Mouse (Mus musculus): Measurements from ENCODE around the gene Uvrag.
A peak's percentile ranks its signal among the peaks of the same experiment; 100 is the strongest.
"Not testable (repeated sequence)": the region's sequence is repeated elsewhere in the genome, so short reads cannot be mapped to it uniquely, and the experiment has no call there.

Gene Uvrag

DNA sequence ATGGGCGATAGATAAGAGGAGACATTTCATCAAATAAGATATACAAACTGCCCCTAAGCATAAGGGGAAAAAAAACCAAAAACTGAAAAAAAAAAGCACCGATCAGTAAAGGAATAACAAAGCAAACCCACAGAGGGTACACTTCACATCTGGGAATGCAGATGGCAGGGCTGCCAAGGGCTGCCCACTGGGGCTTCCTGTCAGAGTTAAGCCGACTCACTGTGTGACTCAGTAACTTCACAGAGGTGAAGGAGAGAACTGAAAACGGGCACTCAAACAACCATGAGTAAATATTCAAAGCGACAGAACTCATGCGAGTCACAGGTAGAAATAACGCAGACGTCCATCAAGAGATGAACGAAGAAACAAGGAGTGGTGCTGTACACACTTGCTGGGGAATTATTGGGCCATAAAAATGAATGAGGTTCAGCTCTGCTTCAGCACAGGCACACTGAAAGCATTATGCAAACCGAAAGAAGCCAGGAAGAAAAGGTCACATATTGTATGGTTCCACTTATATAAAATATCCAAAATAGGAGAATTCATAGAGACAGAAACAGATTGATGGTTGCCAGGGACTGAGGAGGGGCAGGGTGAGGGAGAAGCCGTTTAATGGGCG is 164.0 kb downstream of the Uvrag start:
- no peak for DNase-seq (ENCODE audit: low spot score)

GRCm38 (mm10) chr7:98974590-98974989 is 166.4 kb downstream of the Uvrag start:
- peak; percentile 0 for DNase-seq (ENCODE audit: low spot score)

DNA sequence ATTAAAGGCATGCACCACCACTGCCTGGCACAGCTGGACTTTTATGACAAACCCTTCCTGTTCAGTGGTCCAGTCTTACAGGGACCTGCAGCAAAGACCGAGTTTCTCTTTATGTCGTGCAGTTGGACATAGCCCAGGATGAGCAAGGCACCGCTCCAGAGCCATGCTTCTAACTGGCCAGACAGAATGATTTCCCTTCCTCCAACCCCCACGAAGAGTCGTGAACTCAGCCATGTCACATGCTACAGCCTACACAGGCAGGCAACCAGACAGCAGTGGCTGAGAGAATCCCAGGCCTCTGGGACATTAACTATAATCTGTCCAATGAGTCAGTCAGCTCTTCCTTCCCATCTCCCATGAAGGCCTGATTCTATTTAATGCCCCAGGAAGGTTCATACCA is 170.2 kb downstream of the Uvrag start:
- peak; percentile 25 for DNase-seq (ENCODE audit: low spot score)

- no peak for DNase-seq (ENCODE audit: low spot score)
These were observed 172.1 kb downstream of the Uvrag start for GRCm38 (mm10) chr7:98968741-98969395.

- no peak for DNase-seq (ENCODE audit: low spot score)
These were observed 172.8 kb downstream of the Uvrag start for GRCm38 (mm10) chr7:98968082-98968674.

DNA sequence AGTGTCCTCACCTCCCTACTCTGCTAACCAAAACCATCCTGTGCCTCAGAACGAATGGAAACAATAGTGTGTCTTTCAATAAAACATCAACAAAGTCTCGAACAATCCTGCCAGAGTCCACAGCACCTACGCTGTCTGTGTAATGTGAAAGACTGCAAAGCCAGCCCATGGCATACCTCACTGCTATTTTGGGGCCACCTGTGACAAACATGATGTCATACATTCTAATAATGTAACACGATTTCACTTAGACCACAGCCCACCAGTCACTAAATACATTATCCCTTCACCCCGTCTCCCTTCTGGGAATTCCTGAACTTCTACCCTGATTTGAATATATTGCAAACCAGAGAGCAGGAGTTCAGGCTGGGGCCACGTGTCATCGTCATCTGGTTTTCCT is 173.3 kb downstream of the Uvrag start:
- no peak for DNase-seq (ENCODE audit: low spot score)

- not testable (repeated sequence) for DNase-seq (ENCODE audit: low spot score)
These were observed 177.4 kb downstream of the Uvrag start for GRCm38 (mm10) chr7:98963581-98963980.

- peak; percentile 80 for DNase-seq (ENCODE audit: low spot score)
These were observed 178.2 kb downstream of the Uvrag start for GRCm38 (mm10) chr7:98962547-98963311.

DNA sequence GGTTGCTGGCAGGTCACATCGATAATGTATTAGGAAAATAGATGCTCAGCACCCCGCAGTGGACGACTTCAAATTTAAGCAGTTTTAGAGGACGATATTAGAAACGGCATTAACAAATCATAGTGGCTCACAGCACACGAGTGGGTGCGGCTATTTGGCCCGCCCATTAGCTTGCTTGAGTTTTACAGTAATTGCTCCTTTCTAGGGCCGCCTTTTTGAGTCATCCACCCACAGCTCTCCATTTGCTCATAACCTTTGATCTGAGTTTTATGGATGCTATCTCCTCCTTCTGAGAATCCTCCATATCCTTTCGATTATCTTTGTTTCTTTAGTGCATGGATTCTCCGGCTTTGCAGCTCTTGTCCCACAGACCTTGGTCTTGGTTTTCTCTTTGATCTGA is 178.9 kb downstream of the Uvrag start:
- DNase-seq (ENCODE audit: low spot score), result no peak

GRCm38 (mm10) chr7:98960274-98960673 is 180.7 kb downstream of the Uvrag start:
- no peak for DNase-seq (ENCODE audit: low spot score)

- DNase-seq (ENCODE audit: low spot score), result no peak
These were observed 181.7 kb downstream of the Uvrag start for GRCm38 (mm10) chr7:98959246-98959645.

DNA sequence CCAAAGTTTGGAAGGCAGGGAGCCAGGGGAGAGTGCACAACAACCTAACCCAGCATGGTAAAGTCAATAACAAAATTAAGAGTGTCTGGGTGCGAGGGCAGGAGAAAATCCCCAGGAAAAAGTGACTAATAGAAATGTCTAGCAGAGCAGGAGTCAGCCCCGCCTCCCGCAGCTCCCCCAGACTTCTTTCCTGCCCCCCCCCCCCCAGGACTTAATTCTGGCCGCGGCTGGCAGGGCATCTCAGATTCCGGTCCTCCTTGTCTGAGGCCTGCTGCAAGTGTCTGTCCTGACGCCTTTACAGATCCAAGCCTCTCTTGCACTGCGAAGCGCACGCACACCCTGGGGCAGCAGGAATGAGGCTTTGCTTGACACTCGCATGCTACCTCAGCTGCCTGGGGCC is 182.8 kb downstream of the Uvrag start:
- no peak for DNase-seq (ENCODE audit: low spot score)

- no peak for DNase-seq (ENCODE audit: low spot score)
These were observed 183.7 kb downstream of the Uvrag start for GRCm38 (mm10) chr7:98957111-98957741.

DNA sequence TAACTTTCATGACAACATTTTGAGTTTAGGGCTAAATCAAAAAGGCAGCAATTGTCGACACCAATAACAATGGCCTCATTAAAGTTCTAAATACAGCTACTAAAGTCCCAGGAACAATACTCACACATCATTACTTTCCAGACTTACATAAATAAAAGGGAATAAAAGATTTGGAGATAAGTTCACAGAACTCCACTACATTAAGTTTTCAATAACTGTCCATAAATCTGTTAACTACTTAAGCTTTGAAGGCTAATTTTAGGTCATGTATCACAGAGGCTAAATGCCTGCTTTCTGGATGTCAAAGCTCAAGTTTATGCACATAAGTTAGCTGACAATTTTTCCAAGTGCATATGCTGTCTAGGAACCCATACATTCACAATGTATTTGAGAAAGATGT is 184.3 kb downstream of the Uvrag start:
- no peak for DNase-seq (ENCODE audit: low spot score)

GRCm38 (mm10) chr7:98953649-98954048 is 187.3 kb downstream of the Uvrag start:
- no peak for DNase-seq (ENCODE audit: low spot score)

GRCm38 (mm10) chr7:98944986-98945385 is 196.0 kb downstream of the Uvrag start:
- DNase-seq (ENCODE audit: low spot score), result no peak

DNA sequence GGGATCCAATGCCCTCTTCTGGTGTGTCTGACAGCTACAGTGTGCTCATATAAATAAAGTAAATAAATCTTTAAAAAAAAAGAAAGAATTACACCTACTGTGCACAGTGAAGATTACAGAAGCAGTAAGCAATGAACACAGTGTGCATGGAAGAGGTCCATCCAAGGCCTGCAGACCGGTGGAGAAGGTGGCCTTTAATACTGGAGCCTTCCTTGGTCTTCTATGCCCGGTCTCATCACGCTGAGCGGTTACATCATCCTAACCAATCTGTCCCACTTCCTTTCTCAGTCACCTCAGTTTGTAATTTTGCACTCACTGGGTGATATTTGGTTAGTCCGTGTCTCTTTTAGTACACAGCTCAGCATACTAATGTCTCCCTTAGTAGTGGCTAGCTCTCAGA is 197.3 kb downstream of the Uvrag start:
- DNase-seq (ENCODE audit: low spot score), result no peak

GRCm38 (mm10) chr7:98942746-98943145 is 198.2 kb downstream of the Uvrag start:
- no peak for DNase-seq (ENCODE audit: low spot score)

DNA sequence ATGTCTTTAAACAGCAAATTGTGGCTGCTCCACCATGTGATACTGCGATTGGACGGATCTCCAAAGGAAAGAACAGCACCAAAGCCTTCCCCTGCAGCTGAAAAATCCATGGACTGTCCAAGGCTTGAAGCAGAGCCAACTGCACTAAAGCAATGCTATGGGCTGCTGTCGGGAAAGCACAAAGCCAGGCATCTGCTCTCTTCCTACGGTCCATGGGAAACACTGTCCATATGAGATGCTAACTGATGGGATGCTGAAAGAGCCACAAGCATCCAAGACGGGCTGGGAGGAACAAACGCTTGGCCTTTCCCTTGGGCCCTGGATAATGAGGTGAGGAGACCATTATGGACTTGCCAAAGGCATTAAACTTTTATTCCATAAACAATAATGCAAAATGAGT is 201.7 kb downstream of the Uvrag start:
- DNase-seq (ENCODE audit: low spot score), result no peak

DNA sequence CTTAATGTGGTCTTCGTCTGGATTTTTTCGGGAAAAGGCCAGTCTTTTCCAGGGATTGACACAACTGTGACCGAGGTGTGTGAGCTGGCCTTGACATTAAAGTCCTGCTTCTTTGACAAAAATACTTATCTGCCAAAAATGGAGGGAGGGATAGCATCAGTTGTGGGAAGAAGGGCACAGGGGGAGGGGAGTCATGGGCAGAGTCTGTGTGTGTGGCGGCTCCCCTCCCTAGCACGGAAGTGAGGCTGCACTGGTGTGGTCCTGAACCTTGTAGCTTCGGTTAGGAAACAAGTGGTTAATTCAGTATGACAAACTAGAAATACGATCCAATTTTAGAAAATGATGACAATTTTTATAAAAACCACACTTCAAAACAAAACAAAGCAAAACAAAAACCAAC is 202.3 kb downstream of the Uvrag start:
- no peak for DNase-seq (ENCODE audit: low spot score)

DNA sequence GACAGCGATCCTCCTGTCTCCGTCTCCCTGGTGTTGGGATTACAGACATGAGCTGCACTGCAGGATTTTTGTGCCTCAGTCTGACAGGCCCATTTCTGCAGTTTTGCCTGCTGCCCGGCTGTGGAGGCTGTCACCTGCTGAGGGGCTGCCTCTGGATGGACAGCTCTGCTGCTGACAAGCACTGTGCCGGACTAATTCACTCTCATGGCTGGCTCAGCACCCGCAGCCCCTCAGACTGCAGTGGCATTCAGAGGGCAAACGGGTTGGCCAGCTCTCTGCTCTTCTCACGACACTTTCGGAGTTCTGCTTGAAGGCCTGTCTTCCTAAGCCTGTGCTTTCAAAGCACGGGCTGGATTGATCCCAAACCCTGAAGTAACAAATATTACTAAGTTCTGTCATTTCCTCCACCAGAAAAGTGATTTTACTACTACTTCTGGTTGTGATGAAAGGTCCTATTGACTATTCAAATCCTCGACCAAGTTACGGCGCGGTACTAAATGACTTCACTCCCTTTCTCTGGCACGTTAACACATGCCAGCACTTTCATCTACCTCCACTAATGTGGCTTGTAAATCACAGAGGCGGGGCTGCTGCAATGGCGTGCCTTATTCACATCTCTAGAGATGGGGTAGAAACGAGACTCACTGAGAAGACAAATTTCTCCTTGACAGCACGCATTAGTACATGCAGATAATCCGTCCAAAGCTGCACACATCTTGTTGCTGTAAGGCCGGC is 203.7 kb downstream of the Uvrag start:
- no peak for DNase-seq (ENCODE audit: low spot score)

GRCm38 (mm10) chr7:98935757-98936156 is 205.2 kb downstream of the Uvrag start:
- no peak for DNase-seq (ENCODE audit: low spot score)
